In the genomic region with DNA sequence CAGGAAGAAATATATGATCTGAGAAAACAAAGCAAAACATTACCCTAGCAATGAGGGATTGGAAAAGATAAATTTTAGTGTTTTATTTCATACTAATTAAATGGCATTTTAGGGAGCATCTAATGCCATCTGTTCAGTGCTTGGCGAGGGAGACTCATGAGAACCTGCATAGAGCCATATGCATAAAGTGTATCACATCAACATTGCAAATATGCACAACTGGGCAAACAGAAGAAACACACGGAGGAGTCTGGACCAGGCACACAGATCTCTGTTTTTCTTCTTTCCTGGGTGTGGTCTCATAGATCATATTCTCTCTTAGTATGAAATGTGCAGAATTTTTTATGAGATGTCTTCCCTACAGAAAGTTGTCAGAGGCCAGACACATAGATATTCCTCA, we compare ENCODE assay signal across 9 mouse cellular contexts.
"Had no signal": no experiment of that assay in that cellular context is flagged by ENCODE, and none has a peak within 500 bp of the region (broad histone marks: within the 10 kb centered on the region; RNA-seq: fewer than 3 reads in every experiment).

No protein-coding gene starts in this region.

- DNase-seq: kidney, adult 18-20 months; kidney, postnatal 10 days; kidney, postnatal 4 days; left cerebral cortex, postnatal 4 days; lung, adult 18-20 months; retina, postnatal 1 day; right cerebral cortex, postnatal 14 days; thymus, postnatal 36 days had no signal

- ATAC-seq: midbrain, embryonic 16.5 days had no signal
